Mouse (Mus musculus): ENCODE data around the gene Ror2.

Gene Ror2

GRCm38 (mm10) chr13:53188935-53189334, 97.0 kb downstream of the Ror2 start:
- no peak for DNase-seq

- no peak for DNase-seq
These were observed 101.1 kb downstream of the Ror2 start for GRCm38 (mm10) chr13:53184858-53185257.

- no peak for DNase-seq
These were observed 101.8 kb downstream of the Ror2 start for GRCm38 (mm10) chr13:53184149-53184548.

GRCm38 (mm10) chr13:53183161-53183577, 102.8 kb downstream of the Ror2 start:
- no peak for DNase-seq

GRCm38 (mm10) chr13:53178594-53178993, 107.3 kb downstream of the Ror2 start:
- DNase-seq = no peak

GRCm38 (mm10) chr13:53178171-53178570, 107.8 kb downstream of the Ror2 start:
- no peak for DNase-seq

- DNase-seq = no peak
These were observed 108.6 kb downstream of the Ror2 start for GRCm38 (mm10) chr13:53177424-53177718.

GRCm38 (mm10) chr13:53176695-53177423, 109.1 kb downstream of the Ror2 start:
- no peak for DNase-seq

GRCm38 (mm10) chr13:53175041-53175440, 110.9 kb downstream of the Ror2 start:
- no peak for DNase-seq

- DNase-seq = no peak
These were observed 122.3 kb downstream of the Ror2 start for GRCm38 (mm10) chr13:53163671-53164070.

GRCm38 (mm10) chr13:53163060-53163459, 122.9 kb downstream of the Ror2 start:
- DNase-seq = no peak

GRCm38 (mm10) chr13:53159501-53159900, 126.4 kb downstream of the Ror2 start:
- DNase-seq = no peak

- no peak for DNase-seq
These were observed 127.4 kb downstream of the Ror2 start for GRCm38 (mm10) chr13:53158405-53159005.

GRCm38 (mm10) chr13:53156911-53157310, 129.0 kb downstream of the Ror2 start:
- no peak for DNase-seq

- DNase-seq = no peak
These were observed 129.6 kb downstream of the Ror2 start for GRCm38 (mm10) chr13:53156282-53156681.

GRCm38 (mm10) chr13:53145511-53145910, 140.4 kb downstream of the Ror2 start:
- no peak for DNase-seq

- no peak for DNase-seq
These were observed 142.8 kb downstream of the Ror2 start for GRCm38 (mm10) chr13:53143076-53143475.

- DNase-seq = no peak
These were observed 143.7 kb downstream of the Ror2 start for GRCm38 (mm10) chr13:53142268-53142667.

GRCm38 (mm10) chr13:53140298-53140697, 145.6 kb downstream of the Ror2 start:
- DNase-seq = no peak

GRCm38 (mm10) chr13:53130567-53130966, 155.4 kb downstream of the Ror2 start:
- DNase-seq = no peak

- DNase-seq = no peak
These were observed 155.9 kb downstream of the Ror2 start for GRCm38 (mm10) chr13:53130032-53130431.

- no peak for DNase-seq
These were observed 160.3 kb downstream of the Ror2 start for GRCm38 (mm10) chr13:53125627-53126026.

- no peak for DNase-seq
These were observed 163.8 kb downstream of the Ror2 start for GRCm38 (mm10) chr13:53122085-53122484.

- no peak for DNase-seq
These were observed 165.0 kb downstream of the Ror2 start for GRCm38 (mm10) chr13:53120906-53121305.

Data from thymus, postnatal 25 days (tissue).